Mouse (Mus musculus) kidney, postnatal 25 days (tissue): Measurements from ENCODE around the gene Nfatc2.

Experiments used
- DNase-seq, 2 experiments: peaks; one replicate each; pipeline ENCODE4 v3.0.0; 2021; ENCODE audit warnings: mixed read lengths in 2 of 2

Gene Nfatc2

DNA sequence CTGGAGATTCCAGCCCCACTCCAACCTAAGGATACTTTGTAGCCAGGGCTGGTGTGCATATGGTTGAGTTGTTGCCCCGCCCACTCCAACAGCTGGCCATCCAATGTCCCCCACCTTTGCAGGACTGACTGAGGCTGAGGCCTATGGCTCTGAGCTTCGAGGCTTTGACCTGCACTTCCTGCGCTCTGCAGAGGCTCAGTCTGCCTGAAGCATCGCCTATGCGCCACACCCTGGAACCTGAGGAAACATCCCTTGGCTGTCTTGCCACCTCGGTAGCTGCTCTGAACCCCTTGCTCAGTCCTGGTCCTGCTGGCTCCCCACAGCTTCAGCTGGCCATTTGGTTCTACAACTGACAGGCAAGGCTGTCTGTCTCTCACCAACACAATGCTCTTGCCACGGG is 24.1 kb downstream of the Nfatc2 start:
- DNase-seq = no peak

DNA sequence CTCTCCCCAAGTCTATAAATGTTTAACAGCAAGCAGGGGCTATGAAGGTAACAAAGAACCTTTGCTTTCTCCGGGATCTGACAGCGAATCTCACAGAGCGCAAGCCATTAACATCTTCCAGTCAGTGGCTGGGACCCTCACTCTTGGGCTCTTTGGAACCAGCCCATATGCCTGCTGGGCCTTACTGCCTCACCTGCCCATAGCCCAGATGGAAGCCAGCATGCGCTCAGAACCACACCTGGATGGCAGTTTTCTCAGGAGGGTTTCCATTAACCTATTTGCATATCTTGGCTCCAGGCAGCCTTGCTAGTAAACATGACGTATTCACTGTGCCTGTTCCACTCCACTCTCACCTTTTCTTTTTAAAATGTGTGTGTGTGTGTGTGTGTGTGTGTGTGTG is 25.6 kb downstream of the Nfatc2 start:
- DNase-seq = peak; percentile 18 to 48

DNA sequence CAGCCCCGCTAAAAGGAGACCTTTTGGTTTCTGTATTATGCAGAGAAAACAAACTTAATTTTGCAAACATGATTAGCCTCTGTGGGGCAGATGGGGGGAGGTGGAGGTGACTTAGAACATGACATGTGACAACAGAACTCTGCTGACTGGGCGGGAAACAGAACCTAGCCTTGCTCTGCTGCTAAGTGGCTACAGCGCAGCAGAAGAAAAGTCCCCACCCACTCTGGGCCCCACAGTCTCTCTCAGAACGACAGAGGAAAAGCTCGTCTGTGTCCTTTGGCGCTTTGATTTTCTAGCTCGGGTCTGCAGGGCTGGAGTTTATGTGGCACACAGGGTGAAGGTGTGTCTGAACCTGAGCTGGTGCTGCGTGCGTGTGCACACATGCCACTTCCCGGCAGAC is 26.5 kb downstream of the Nfatc2 start:
- DNase-seq = peak; percentile 44 to 70

DNA sequence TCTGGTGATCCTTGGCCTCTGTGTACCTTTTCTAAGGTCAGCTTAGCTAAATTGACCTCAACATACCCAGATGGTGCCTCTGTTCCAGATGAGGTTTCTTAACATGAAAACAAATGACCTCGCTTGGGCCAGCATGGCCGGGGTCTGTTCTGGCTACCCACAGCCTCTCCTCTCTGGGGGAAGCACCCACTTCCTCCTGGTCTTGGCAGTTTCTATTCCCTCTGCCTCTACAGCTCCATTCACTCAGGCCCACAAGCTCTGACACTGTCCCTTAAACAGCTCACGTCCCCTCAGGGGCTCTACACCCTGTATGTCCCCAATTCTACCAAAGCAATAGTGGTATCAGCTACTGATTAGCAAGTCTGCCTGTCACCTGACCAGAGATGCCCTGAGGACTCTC is 27.6 kb downstream of the Nfatc2 start:
- DNase-seq = no peak

DNA sequence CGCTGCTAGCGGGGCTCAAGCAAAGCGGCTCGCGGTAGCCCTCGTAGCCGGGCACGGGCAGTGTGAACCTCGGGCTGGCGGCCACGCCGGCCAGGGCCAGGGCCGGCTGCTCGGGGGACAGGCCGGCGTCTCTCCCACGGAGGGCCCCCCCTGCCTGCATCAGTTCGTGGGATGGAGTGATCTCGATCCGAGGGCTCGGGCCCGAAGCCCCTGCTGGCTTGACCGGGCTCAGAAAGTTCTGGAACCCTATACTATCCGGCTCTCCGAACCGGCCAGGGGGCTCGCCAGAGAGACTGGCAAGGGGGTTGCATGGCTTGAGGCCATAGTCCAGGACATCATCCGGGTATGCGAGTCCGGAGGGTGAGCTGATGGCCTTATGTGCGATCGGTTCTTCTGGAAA is 30.2 kb downstream of the Nfatc2 start:
- DNase-seq = no peak

DNA sequence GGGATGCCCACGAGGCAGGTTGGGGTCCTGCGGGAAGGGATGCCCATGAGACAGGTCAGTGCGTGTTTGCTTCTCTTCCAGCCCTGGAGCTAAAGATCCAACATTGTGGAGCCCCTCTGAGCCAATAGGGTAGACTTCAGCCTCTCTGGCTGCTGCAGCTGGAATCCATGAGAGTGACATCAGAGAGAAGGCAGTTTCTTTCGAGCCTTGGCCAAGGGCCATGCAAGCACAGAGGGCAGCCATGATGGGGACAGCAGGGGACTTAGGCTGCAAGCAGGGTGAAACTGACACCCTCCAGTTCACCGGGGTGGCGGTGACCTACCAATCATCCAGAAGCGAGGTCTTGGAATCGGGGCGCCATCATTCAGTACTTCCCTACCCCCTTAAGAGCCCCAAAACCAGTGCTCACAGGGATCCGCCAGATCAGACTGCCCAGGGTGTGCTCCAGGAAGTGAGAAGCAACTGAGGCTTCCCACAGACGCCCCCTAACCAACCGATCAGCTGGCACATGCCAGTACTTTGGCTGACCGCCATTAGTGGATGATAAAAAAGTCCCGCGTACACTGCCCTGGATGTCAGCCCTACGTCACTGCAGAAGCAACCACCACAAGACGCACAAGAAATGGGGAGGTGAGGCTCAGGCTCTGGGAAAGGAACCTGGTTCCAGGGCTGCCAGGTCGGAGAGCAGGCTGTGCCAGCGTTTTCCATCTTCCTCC is 35.8 kb downstream of the Nfatc2 start:
- DNase-seq = no peak

DNA sequence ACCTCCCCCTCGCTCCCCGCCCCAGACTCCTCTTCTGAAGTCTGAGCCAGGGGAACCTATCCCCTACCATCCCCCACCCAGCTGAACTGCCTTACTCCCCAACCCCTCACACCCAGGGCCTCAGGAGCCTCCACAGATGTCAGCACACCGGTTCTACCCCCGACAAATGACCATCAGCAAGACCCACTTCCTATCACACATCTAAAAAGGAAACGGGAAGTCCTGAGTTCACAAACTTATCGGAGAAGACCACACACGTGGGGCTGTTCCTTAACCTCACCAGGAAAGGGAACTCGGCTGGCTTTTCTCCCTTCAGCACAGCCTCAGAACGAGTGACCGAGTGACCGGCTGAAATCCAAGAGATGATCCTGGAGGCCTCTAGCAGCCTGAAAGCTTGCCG is 38.3 kb downstream of the Nfatc2 start:
- DNase-seq = no peak

DNA sequence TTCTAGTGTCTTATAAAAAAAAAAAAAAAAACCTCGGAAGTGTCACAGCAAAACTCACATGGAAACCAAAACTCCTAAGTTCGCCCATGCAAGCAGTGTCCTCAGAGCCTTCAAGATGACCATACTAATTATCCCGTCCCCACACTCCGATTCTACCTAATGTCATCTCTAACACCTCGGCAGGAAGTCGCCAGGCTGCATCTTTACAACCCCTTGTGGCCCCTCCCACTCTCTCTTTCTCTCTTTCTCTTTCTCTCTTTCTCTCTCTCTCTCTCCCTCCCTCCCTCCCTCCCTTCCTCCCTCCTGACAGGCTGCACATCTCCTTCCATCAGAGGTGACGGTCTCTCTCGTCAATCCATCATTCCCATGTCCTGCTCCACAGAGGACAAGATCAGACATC is 44.4 kb downstream of the Nfatc2 start:
- DNase-seq = no peak

DNA sequence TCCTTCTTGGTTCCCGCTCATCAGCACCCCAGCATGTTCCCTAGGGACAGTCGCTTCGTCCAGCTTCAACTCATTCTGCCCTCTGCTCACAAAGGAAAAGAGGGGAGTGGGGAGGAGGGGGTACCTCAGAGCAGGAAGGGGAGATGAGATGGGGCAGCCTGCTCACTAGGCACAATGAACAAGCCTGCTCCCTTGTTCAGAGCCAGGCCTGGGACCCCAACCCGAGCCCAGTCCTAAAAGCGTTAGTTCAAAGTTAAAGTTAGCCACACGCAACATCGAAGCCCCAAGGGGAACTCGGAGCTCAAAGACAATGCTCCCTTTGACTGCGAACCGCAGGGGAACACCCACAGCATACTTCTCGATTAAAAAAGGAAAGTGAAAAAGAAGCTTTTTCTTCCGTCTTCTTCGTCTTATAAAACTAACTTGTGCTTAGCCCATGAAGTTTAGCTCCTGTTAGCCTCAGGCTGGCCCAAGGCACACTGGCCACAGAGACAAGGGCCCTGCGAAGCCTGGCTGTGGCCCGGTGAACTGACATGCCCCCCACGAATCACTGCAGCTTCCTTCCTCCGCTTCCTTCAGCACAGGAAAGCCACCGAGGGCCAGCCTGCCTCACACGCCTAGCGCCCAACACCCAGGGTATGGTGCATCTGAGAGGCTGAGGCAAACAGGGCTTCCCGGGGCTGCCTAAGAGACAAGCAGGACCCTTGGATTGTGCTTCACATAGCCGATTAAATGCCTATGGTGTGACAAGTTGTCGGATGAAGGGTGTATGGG is 45.4 kb downstream of the Nfatc2 start:
- DNase-seq = peak; percentile 42 to 61

DNA sequence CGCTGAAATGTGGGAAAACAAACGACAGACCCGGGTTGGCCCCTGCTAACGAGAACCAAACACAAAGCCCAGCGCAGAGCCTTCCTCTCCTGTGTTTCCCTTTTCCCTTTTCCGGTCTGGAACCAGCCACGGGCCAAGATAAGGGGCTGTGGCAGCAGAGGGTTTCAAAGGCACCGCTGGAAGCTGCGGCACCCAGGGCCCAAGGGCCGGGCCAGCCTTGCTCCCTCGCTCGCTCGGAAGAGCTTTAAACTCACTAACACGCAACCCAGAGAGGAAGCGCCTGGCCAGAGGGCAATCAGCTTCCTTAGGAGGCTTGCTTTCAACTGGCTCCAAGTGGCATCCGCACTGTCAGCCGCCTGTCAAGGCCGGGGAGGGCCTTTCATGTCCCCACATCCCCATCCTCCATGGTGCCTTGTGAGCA is 47.9 kb downstream of the Nfatc2 start:
- peak; percentile 24 to 60 for DNase-seq

DNA sequence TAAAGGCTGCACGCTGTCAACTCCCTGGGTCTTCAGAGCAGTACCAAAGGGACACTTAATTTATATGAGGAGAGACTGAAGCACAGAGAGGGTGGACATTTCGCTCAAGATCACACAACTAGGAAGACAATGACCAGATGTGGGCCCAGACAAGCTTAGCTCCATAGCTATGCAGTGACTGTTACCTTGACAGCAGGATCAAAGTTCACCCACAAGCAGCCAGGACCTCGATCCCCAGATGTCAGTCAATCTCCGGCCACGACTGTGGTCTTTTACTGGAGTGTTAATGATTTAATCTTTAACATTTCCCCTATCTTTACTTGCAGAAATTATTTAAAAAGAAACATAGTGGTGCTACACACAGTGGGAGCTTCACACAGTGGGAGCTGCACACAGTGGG is 49.1 kb downstream of the Nfatc2 start:
- peak; percentile 57 to 79 for DNase-seq

DNA sequence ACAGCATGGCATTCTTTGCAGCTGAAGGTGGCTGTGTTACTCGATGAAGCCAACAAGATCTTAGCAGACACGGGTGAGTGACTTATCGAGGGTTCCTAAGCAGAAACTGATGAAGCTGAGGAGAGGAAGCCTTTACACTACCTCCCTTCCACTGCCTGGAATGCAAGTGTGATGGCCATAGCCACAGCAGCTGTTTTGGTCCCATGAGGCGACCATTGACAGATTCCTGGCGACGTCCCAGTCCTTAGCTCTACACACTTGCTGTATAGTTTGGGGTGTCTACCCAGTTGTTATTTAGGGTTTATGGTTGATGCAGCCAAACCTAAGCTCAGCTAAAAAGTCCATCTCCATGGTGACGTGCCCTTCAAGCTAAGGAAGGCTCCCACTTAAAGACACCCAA is 50.2 kb downstream of the Nfatc2 start:
- no peak for DNase-seq

DNA sequence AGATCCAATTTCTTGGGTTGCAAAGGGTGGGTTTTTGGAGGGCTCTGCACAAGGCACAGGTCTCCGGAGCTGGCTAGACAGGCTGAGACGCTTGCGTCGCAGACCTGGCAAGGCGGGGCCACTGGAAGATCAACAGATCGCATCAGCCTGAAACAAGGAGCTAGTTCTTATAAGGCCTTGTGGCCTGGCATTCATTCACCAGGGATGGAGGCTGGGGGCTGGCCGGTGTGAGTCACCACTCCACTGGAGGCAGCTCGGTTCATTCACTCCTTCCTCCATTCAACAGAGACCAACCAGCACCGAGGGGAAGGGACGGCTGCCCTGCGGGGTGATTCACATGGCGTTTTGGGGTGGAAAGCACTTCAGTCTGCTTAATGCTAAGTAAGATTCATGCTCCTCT is 52.1 kb downstream of the Nfatc2 start:
- DNase-seq = no peak

DNA sequence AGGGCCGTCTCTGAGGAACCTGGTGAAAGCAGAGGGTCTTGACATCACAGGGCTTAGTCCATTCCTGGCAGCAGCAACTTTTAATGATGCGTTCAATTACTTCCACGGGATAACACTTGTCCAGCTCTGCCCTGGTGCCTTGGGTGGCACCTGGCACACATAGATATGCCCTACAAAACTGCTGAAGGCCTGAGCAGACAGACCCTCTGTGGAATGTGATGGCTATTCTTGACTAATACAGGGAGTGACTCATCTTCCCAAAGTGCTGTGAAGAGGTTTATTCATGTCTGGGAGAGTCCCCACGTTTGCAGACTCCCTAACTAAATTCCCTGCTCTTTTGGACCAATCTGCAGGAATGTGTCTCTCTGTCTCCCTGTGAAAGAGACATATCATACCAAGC is 53.4 kb downstream of the Nfatc2 start:
- DNase-seq = no peak

DNA sequence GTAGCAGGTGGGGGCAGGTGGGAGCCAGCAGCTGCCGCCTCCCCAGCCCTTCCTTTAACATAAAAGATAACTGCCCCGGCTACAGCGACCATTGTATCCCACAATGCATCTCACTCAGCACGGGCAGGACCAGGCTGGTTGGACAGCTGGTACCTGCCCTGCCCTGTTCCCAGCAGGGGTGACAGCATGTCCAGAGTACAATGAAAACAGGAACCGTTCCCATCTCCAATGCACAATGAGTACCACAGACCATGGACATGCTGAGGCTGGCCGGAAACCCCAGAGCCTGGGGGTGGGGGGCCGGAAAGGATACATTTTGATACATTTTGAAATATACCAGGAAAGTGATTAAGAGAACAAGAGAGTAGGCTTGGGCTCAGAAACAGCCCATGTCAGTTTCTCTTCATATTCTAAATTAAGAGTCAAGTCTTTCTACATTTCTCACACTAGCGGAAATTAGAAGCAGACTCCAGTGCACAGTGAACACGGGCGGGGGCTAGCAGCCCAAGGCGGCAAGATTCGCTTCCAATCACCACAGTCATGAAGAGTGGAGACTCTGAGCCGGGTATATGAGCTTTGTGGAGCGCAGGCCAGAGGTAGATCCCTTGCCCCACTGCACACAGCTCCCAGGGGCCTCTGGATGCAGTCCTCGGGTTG is 55.4 kb downstream of the Nfatc2 start:
- peak in 1 of 2 experiments; percentile 52 for DNase-seq

DNA sequence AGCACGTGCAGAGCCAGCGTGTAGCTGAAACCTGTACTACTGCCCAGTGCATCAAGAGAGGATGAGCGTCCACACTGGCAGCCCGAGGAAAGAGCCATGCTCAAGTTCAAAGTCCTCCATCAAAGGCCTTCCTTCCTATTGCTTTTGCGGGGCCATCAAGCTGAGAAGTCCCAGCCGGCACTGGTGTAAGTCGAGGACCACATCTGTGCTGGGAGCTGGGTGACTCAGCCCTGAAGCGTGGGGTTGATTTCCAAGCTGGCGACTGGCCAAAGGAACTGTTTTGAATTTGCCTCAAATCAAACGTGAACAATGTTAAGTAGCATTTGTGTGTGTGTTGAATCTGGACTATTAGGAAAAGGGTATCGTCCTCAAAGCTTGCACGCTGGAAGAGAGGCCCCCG is 57.4 kb downstream of the Nfatc2 start:
- DNase-seq = peak; percentile 61 to 64

DNA sequence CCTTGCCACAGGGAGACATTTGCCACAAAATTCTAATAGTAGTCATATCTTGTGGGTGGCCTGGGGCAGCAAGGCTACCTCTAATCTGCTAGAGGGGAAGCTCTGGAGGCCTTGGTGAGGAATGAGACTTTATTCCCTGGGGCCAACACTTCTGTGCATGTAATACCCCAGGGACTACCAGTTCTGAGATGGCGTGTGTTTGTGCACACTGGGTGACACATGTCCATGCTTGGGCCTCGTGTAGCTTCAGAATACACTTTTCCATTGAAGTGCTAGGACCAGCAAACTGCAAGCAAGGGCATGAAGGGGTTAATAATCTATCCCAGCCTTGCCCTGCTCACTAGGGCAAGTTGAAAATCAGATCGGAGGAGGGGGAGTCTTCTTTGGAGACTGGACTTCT is 58.4 kb downstream of the Nfatc2 start:
- no peak for DNase-seq

DNA sequence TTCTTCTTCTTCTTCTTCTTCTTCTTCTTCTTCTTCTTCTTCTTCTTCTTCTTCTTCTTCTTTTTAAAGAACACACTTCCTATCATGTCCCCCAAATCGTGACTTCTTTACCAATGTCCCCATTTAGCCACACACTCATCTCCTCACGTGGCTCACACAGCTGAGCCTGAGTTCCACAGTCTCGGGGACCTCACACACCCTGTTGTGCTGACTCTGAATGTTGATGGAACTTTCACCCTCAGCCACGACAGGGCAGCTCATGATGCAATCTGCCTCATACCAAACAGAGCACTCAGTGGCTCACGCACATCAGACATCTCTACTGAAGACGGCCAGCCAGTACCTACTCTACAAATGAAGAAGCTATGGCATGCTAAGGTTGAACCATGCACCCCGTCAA is 60.2 kb downstream of the Nfatc2 start:
- peak in 1 of 2 experiments; percentile 52 for DNase-seq

DNA sequence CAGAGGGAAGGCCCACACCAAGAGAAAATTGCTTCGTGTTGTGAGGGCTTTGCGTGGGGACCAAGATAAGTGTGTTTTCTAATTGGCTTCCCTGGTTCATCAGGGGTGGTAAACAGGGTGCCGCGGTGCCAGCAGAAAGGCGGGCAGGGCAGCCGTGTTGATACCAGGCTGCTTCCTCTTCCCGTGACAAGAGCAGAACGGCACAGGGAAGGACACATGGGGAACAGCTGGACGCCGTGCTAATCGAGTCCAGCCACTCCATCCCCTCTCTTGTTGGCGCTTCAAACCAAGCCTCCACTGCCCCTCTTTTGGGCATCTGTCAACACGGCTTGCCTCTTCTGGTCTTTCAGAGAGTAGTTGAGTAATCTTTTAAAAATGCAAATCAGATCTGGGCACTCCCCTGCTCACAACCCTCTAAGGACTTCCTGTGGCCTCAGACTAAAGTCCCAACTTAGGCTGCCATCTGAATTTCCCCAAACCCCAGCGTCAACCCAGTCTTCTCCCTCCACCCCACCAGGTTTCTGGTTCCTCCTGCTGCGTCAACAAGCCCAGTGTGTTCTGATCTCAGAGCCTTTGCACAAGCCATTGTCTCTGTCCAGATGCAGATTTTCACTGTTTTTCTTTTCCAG is 61.7 kb downstream of the Nfatc2 start:
- no peak for DNase-seq

DNA sequence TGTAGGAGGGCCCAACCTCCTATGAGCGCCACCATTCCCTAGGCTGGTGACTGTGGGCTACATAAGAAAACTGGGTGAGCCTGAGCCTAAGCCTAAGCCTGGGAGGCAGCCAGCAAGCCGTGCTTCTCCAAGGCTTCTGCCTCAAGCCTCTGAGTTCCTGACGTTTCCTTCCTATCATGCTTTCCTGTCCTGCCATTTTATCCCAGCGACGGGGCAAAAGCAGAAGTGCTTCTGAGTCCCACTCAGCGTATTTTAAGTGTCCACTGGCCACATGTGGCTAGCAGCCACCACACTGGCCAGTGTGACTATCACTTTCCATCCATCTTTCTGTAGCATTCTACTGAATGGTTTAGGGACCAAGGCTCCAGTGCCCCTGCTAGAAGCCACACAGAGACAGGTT is 62.4 kb downstream of the Nfatc2 start:
- no peak for DNase-seq

DNA sequence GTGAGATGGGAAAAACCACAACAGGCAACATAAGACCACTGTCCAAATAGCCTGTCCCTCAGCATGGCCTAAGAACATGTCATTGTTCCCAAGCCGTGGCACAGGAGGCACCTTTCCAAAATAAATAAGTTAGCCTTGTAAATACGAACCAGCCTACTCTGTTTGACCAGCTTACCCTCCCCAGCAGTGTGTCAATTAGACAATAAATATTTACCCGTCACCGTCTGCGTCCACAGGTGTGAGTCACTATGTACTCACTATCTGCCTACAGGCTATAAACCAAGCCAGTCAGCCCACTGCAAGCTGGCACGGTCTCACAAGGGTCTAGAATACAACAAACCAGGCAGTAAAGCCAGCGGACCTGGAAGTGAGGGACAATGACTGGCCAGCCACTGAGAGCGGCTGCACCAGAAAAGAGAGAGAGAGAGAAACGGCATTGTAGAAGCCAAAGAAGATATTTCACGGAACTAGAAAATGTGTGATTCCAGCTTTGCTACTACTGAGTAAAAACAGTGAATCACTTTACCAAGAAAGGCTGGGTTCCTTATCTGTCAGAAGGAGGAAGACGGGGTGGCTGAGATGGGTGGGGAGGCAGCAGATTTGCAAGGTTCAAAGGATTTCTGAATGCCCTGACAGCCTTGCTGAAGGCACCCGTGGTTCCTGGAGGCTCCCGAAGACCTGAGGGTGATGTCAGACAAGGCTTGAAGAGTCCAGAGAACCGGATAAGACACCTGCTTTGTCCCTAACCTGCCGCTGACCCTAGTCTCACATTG is 69.2 kb downstream of the Nfatc2 start:
- no peak for DNase-seq

DNA sequence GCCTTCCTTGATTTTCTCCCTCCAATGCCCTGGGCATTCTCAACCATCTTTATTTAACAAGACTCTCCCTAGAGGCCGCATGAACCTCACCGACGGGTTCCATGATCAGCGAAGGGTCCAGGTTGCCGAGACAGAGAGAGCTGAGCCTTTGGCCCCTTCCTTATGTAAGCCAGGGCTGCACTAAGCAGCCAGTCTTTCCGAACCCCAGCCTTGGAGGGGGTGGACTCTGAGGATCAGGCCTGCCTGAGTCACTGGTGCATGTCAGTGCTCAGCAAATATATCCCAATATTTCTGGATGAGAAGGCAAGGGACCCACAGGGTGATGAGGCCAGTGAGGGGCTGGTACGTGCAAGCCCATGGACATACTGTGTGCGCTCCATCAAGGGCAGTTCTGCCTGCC is 72.9 kb downstream of the Nfatc2 start:
- DNase-seq = peak; percentile 44 to 88

DNA sequence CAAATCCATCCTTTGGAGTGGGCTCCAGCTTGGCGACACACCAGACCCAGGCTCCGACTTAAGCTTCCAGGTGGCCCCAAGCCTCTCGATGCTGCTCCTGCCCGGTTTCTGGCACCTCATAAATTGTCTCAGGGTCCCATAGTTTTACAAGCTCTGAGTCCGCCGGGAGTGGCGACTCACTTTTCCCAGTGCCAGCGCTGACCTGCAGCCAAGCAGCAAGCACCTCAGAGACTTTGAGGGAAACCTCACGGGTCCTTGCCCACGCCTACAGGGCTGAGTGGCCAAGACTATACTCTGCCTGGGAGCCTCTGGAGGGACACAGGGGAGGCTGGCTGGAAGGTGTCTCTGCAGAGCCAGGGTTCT is 74.0 kb downstream of the Nfatc2 start:
- no peak for DNase-seq
